Mouse (Mus musculus): ENCODE measurements around the gene Abcb9. TPM values are rescaled to one million over a fixed set of nuclear protein-coding genes. Genes with fewer than 3 reads are reported as not detected.
A peak's percentile ranks its signal among the peaks of the same experiment; 100 is the strongest.

The Abcb9 gene
- polyA plus RNA-seq, 1 experiment, result 0.90 TPM

- H3K27me3 ChIP-seq (ENCODE audit: control insufficient read depth, insufficient read depth, insufficient read length), result no peaks in the 10 kb centered on the region
- H3K79me2 ChIP-seq (ENCODE audit: control insufficient read depth, insufficient read depth), result peaks cover 10% of the 10 kb centered on the region
- no peak overlapping the region for H3K4me2 ChIP-seq (ENCODE audit: low read depth)
- TF ChIP-seq CEBPB (IDR thresholded peaks at IDR 0.05; ENCODE audit: insufficient read depth, poor library complexity, severe bottlenecking), result no peak
- no peak for TF ChIP-seq POLR2AphosphoS2 (IDR thresholded peaks at IDR 0.05; ENCODE audit: insufficient read length, low read depth)
- TF ChIP-seq MYOG (IDR thresholded peaks at IDR 0.05; ENCODE audit: control insufficient read depth in 1 of 3, insufficient read depth in 1 of 3, insufficient read length in 2 of 3, low read depth in 2 of 3), result no peak
- TF ChIP-seq SRF (IDR thresholded peaks at IDR 0.05; ENCODE audit: control insufficient read depth, insufficient read length, low read depth), result no peak
- H3K36me3 ChIP-seq (ENCODE audit: control insufficient read depth, insufficient read depth), result no peaks in the 10 kb centered on the region
- H3ac ChIP-seq (ENCODE audit: control insufficient read depth, insufficient read length), result no peak overlapping the region
- no peak overlapping the region for H3K4me3 ChIP-seq
Measured at GRCm38 (mm10) chr5:124035806-124036205, 59.8 kb downstream of the Abcb9 start.

DNA sequence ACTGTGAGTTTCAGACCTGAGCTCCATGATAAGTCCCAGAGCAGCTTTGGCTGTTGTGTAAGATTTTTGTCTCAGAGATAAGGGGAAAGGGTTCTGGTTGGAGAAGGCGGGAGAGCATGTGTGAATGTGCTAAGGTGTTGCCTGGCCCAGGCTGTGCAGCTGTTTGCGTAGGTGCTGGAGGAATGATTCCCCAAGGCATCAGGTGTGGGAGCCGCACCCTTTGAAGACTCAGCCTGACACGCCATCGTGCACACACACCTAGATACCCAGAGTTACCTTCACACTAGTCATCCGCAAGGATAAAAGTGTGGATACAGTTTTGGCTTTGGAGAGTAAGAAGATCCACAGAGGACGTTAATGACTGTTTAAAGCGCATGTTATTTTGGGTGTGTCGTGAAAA, 60.2 kb downstream of the Abcb9 start:
- H3K4me3 ChIP-seq, result no peak overlapping the region
- H3K36me3 ChIP-seq (ENCODE audit: control insufficient read depth, insufficient read depth), result no peaks in the 10 kb centered on the region
- TF ChIP-seq POLR2AphosphoS2 (IDR thresholded peaks at IDR 0.05; ENCODE audit: insufficient read length, low read depth), result no peak
- no peaks in the 10 kb centered on the region for H3K27me3 ChIP-seq (ENCODE audit: control insufficient read depth, insufficient read depth, insufficient read length)
- H3K79me2 ChIP-seq (ENCODE audit: control insufficient read depth, insufficient read depth), result peaks cover 14% of the 10 kb centered on the region
- no peak overlapping the region for H3ac ChIP-seq (ENCODE audit: control insufficient read depth, insufficient read length)
- H3K4me2 ChIP-seq (ENCODE audit: low read depth), result no peak overlapping the region

GRCm38 (mm10) chr5:124034471-124034870, 61.1 kb downstream of the Abcb9 start:
- no peak overlapping the region for H3K4me3 ChIP-seq
- TF ChIP-seq USF1 (IDR thresholded peaks at IDR 0.05; ENCODE audit: low read depth) (no peak), REST (IDR thresholded peaks at IDR 0.05; ENCODE audit: insufficient read depth, insufficient read length) (no peak), POLR2A (IDR thresholded peaks at IDR 0.05; ENCODE audit: insufficient read length, low read depth) (no peak), POLR2AphosphoS2 (IDR thresholded peaks at IDR 0.05; ENCODE audit: insufficient read length, low read depth) (no peak), MAX (IDR thresholded peaks at IDR 0.05; ENCODE audit: low read depth) (no peak), MYOD1 (IDR thresholded peaks at IDR 0.05; ENCODE audit: control insufficient read depth in 1 of 3, insufficient read length in 2 of 3, low read depth in 2 of 3) (no peak), TCF12 (IDR thresholded peaks at IDR 0.05; ENCODE audit: insufficient read depth, poor library complexity, severe bottlenecking) (no peak), TCF3 (IDR thresholded peaks at IDR 0.05; ENCODE audit: insufficient read length, low read depth) (no peak), E2F4 (IDR thresholded peaks at IDR 0.05; ENCODE audit: insufficient read depth) (no peak), SRF (IDR thresholded peaks at IDR 0.05; ENCODE audit: control insufficient read depth, insufficient read length, low read depth) (no peak), CEBPB (IDR thresholded peaks at IDR 0.05; ENCODE audit: insufficient read depth, poor library complexity, severe bottlenecking) (no peak)
- no peaks in the 10 kb centered on the region for H3K36me3 ChIP-seq (ENCODE audit: control insufficient read depth, insufficient read depth)
- no peak overlapping the region for H3ac ChIP-seq (ENCODE audit: control insufficient read depth, insufficient read length)
- no peak overlapping the region for H3K4me2 ChIP-seq (ENCODE audit: low read depth)
- no peaks in the 10 kb centered on the region for H3K27me3 ChIP-seq (ENCODE audit: control insufficient read depth, insufficient read depth, insufficient read length)
- peaks cover 23% of the 10 kb centered on the region for H3K79me2 ChIP-seq (ENCODE audit: control insufficient read depth, insufficient read depth)

- peak within 1 kb of the TSS; percentile 91 for H3K4me3 ChIP-seq
- H3K36me3 ChIP-seq (ENCODE audit: control insufficient read depth, insufficient read depth), result no peaks in the 10 kb centered on the region
- no peak for TF ChIP-seq CEBPB (IDR thresholded peaks at IDR 0.05; ENCODE audit: insufficient read depth, poor library complexity, severe bottlenecking)
- TF ChIP-seq MAX (IDR thresholded peaks at IDR 0.05; ENCODE audit: low read depth), result no peak
- peak; percentile 79 for TF ChIP-seq POLR2AphosphoS2 (IDR thresholded peaks at IDR 0.05; ENCODE audit: insufficient read length, low read depth)
- peak; percentile 56 for TF ChIP-seq E2F4 (IDR thresholded peaks at IDR 0.05; ENCODE audit: insufficient read depth)
- TF ChIP-seq POLR2A (IDR thresholded peaks at IDR 0.05; ENCODE audit: insufficient read length, low read depth), result peak; percentile 87
- peak; percentile 91 for TF ChIP-seq USF1 (IDR thresholded peaks at IDR 0.05; ENCODE audit: low read depth)
- TF ChIP-seq SRF (IDR thresholded peaks at IDR 0.05; ENCODE audit: control insufficient read depth, insufficient read length, low read depth), result no peak
- TF ChIP-seq TCF3 (IDR thresholded peaks at IDR 0.05; ENCODE audit: insufficient read length, low read depth), result no peak
- TF ChIP-seq REST (IDR thresholded peaks at IDR 0.05; ENCODE audit: insufficient read depth, insufficient read length), result no peak
- no peak for TF ChIP-seq MYOG (IDR thresholded peaks at IDR 0.05; ENCODE audit: control insufficient read depth in 1 of 3, insufficient read depth in 1 of 3, insufficient read length in 2 of 3, low read depth in 2 of 3)
- TF ChIP-seq TCF12 (IDR thresholded peaks at IDR 0.05; ENCODE audit: insufficient read depth, poor library complexity, severe bottlenecking), result no peak
- no peak for TF ChIP-seq MYOD1 (IDR thresholded peaks at IDR 0.05; ENCODE audit: control insufficient read depth in 1 of 3, insufficient read length in 2 of 3, low read depth in 2 of 3)
- H3K79me2 ChIP-seq (ENCODE audit: control insufficient read depth, insufficient read depth), result peaks cover 48% of the 10 kb centered on the region
- H3K4me2 ChIP-seq (ENCODE audit: low read depth), result peak within 1 kb of the TSS; percentile 97
- H3K27me3 ChIP-seq (ENCODE audit: control insufficient read depth, insufficient read depth, insufficient read length), result no peaks in the 10 kb centered on the region
- H3ac ChIP-seq (ENCODE audit: control insufficient read depth, insufficient read length), result peak within 1 kb of the TSS; percentile 45
Measured at GRCm38 (mm10) chr5:124032001-124032508, 63.5 kb downstream of the Abcb9 start, which contains the start of gene Vps37b. Gene Vps37b, minus strand, starts transcription at chr5:124032270.

DNA sequence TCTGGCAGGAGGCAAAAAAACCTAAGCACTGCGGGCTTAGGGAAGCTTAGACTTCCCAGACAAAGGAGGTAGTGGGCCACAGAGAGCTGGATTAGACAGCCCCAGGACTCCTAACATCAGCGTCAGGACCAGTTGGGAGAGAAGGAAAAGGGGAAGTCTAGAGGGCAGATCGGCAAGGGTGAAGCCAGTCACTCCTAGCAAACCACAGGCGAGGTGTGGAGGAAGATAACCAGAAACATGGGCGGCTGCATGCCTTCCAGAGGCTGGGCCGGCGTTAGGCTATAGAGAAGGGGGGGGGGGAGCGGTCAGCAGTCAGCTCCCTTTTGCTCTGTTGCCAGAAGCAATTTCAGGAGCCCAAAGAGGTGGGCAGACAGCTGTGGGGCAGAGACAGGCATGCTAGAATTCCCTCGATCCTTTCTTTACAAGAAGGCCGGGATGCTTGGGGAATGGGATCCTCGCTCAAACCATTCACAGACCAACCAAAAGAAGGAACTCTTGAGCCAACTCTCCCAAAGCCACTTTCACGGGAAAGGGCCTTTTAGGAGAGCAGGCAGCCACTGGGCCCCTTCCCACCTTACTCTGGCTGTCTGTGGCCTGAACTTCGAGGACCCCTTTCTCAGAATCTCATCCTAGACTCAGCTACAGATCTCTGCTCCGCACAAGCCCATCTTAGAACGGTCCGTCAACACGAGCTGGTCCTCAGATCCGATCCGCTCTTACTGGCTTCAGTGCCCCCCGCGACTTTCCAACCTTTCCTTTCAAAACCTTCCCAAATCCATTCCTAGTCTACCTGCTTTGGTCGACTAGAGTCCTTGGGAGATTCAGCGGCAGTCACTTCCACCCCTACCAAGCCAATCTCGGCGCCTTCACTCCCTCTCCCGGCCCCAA, 64.3 kb downstream of the Abcb9 start:
- H3K36me3 ChIP-seq (ENCODE audit: control insufficient read depth, insufficient read depth), result no peaks in the 10 kb centered on the region
- H3K27me3 ChIP-seq (ENCODE audit: control insufficient read depth, insufficient read depth, insufficient read length), result no peaks in the 10 kb centered on the region
- peak overlapping the region; percentile 45 for H3ac ChIP-seq (ENCODE audit: control insufficient read depth, insufficient read length)
- H3K4me3 ChIP-seq, result peak overlapping the region; percentile 91
- peak overlapping the region; percentile 97 for H3K4me2 ChIP-seq (ENCODE audit: low read depth)
- peaks cover 55% of the 10 kb centered on the region for H3K79me2 ChIP-seq (ENCODE audit: control insufficient read depth, insufficient read depth)
- TF ChIP-seq MYOD1 (IDR thresholded peaks at IDR 0.05; ENCODE audit: control insufficient read depth in 1 of 3, insufficient read length in 2 of 3, low read depth in 2 of 3) (peak in 1 of 3 experiments; percentile 1), REST (IDR thresholded peaks at IDR 0.05; ENCODE audit: insufficient read depth, insufficient read length) (no peak)
